Mouse (Mus musculus) E14TG2a.4 (cell line): ENCODE measurements around the gene Sos2.

Experiments used
- CTCF ChIP-seq: conservative IDR thresholded peaks from 2 replicates; pipeline ENCODE4 v1.5.1; 2014; ENCODE audit warnings: low read length
- NANOG ChIP-seq: IDR thresholded peaks from 2 replicates; pipeline ENCODE4 v1.6.1; 2014; ENCODE audit warnings: borderline replicate concordance, low read length, mixed read lengths
- POU5F1 ChIP-seq: IDR thresholded peaks from 2 replicates; pipeline ENCODE4 v1.6.1; 2014; ENCODE audit warnings: low read length, borderline replicate concordance

DNA sequence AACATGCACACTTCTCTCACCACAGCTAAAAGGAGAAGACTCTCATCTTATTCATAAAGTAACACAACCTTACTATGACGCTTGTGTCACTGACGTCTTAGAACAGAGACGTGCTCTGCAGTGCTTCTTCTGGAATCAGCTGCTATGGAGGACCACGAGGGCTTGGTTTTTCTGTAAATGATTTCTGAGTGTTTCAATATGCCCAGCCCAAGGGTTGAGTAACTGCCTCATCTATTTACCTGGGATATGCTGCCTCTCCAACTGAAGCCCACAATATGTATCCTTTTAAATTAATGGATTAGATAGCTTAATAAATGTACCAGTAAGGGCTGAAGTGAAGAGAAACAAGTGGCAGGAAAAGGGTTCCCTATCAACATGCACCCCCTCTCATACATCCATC lies 9.1 kb upstream of the Sos2 start:
- no peak for TF ChIP-seq CTCF
- no peak for TF ChIP-seq NANOG
- no peak for TF ChIP-seq POU5F1
